Mouse (Mus musculus): ENCODE measurements around the gene Thra. TPM values are rescaled to one million over a fixed set of nuclear protein-coding genes. Genes with fewer than 3 reads are reported as not detected.

The Thra gene
- 9.1 TPM for polyA plus RNA-seq (2017; shearing (Covaris generic))

DNA sequence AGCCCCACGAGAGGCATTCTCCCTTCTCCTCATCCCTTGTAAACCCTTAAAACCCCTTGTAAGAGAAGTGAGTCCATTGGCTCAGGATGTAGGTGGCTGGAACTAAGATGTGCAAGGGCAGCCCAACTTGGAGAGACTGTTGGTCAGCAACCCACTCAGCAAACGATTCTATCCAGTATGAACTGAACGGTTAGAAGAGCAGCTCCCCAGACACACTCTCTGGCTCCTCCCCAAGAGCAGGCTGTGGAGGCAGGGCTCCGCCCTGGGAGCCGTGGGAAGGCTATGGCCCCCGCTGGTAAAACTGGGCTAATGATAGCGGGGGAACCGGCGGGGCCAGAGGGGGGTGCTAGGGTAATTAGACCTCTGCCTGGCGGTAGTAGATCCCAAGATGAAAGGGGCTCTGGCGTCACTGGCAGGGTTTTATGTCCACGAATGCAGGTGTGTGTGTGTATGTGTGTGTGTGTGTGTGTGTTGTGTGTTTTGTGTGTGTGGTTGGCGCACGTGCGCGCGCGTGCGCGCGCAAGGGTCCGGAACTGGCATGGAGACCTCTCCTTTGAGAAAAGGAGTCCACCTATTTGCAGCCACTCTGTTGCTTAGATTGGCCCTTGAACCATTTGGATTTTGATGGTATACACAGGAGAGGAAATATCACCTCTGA is at the start of gene Thra:
Gene Thra (plus strand): TSS at position 246 of the 658 bp plus-strand sequence.

DNA sequence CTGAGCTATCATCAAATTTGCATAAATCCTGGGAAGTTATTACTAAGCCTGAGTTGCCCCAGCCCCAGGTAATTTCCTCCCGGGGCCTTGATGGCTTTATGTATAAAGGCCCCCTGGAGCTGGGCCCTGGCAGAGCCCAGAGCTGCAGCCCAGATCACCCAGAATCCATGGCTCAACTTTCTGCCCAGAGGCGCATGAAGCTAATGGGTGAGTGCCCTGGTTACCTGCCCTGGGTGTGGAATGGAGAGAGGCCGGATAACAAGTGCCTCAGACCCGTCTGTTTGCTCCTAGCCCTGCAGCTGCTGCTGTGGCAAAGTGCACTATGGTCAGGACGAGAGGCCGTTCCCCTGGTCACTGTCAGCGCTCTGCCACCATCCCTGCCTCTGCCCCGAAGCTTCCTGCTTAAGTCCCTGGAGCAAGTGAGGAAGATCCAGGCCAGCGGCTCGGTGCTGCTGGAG is 39.2 kb upstream of the Thra start, which contains the start of gene Csf3:
Gene Csf3 (plus strand): TSS at position 51 of the 458 bp plus-strand sequence.

DNA sequence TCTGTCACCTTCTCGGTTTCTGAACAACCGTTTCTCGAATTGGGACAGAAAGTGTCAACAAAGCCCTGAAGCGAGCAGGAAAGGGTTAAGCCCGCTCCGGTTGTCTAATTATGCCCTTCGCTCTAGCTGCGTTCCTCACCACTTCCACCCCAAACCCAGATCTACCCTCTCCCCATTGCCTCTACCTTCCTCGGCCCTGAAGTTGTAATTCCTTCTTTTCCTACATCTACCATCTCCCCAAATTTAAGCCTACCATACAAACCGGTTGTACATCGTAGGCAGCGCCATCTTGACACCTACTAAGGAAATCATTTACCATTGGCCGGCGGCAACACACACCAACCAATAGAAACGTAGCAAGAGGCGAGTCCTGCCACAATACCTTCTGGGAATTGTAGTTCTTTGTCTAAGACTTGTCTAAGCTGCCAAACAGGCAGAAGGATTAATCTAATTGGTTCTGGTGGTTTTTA is 11.3 kb upstream of the Thra start, which contains the start of gene Med24:
Gene Med24 (minus strand): TSS at position 317 of the 470 bp plus-strand sequence.

DNA sequence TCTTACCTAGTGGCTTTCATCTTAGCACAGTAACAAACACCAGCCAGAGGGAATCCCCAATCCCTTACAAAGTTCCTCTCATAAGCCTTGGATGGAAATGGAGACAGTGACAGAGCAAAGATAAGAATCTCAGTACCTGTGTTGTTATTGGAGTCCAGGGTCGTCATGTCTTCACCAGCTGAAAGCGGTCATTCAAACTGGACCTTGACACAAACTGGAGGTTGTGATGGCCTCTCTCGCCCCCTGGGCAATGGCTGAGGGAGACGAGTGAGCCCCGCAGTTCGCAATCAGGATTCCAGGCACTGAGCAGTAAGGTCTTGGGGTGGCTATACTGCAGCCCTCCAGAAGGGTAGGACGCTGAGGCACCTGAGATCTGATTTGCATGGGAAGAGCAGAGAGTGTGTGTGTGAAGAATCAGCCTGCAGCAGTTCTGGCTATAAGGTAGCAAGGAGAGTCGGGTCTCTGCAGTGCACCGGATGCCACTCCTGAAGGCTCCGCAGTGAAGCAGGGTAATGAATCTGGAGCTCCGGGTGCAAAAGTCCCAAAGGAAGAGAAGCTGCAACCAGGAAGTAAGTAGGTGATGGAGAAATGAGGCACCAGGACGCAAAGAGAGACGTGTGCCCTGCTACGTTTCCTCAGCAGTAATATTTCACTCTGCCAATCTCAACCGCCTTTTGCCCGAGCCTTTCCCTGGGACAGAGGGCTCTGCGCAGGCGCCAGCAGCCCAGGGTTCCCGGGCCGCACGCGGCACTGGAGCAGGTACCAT is 34.3 kb downstream of the Thra start, which contains the start of gene Nr1d1:
Gene Nr1d1 (minus strand): TSS at position 752 of the 766 bp plus-strand sequence.

DNA sequence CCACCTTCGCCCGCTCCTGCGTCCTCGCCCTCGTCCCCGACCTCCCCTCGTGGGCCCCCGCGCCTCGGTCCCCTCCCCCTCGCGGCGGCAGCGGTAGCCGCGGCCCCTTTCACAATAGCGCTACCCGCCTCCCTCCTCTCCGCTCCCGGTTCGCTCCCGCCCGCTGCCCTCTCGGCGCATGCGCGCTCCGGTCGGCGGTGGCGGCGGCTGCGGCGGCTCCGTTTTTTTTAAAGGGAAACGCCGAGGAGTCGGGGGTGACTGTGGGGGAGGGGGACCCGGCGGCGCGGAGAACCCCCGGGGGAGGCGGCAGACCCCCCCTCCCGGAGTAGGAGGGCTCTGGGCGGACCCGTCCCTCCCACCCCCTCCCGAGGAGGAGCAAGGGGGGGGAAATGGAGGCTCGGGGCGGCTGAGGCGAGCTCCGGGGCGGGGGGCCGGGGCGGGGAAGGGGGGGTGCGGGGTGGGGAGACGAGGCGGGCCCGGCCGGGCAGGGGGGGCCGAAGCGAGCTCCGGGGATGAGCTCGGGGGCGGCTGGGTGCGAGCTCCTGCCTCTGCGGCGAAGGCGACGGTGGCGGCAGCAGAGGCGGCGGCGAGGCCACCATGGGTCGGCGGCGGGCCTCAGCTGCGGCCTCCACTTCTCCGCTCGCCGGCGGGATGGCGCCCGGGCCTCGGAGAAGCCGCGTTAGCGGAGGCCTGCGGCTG is 54.7 kb downstream of the Thra start, which contains the start of gene Msl1:
Gene Msl1 (plus strand): TSS at position 502 of the 699 bp plus-strand sequence.

DNA sequence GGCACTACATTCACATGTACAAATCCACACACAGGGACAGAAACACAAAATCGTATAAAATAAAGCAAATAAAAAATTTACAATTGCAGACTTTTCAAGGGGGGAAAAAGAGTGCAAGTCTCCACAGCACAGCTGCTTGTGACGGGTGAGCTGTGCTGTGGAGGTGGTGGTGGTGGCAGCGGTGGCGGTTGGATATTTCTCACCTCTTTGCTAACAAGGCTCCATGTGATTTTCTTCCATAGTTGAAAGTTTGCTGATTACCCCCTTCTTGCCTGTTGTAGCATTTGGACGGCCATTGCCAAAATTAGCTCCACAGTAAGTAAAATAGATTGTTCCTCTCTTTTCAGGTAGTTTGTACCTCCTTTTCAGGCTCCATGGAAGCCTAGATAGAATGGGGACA is 64.2 kb downstream of the Thra start, which contains the start of gene Casc3:
Gene Casc3 (plus strand): TSS at position 301 of the 400 bp plus-strand sequence.

Other genes with a start within 250 kb of the Thra start
- gene Ikzf3, start 194.6 kb upstream of the Thra start, polyA plus RNA-seq (2017; shearing (Covaris generic)), result 94.7 TPM
- gene Zpbp2, start 189.5 kb upstream of the Thra start, polyA plus RNA-seq (2017; shearing (Covaris generic)), result 5.4 TPM
- 58.5 TPM for gene Ormdl3, start 153.3 kb upstream of the Thra start, polyA plus RNA-seq (2017; shearing (Covaris generic))
- gene Lrrc3c, start 142.3 kb upstream of the Thra start, polyA plus RNA-seq (2017; shearing (Covaris generic)), result not detected
- gene Gm12355, start 115.0 kb upstream of the Thra start, polyA plus RNA-seq (2017; shearing (Covaris generic)), result 4.3 TPM
- gene Gsdma3, start 114.3 kb upstream of the Thra start, polyA plus RNA-seq (2017; shearing (Covaris generic)), result not detected
- gene Gsdma2, start 93.9 kb upstream of the Thra start, polyA plus RNA-seq (2017; shearing (Covaris generic)), result not detected
- gene Gsdma, start 76.3 kb upstream of the Thra start, polyA plus RNA-seq (2017; shearing (Covaris generic)), result not detected
- 163 TPM for gene Psmd3, start 58.1 kb upstream of the Thra start, polyA plus RNA-seq (2017; shearing (Covaris generic))
- gene Csf3, start 39.4 kb upstream of the Thra start, polyA plus RNA-seq (2017; shearing (Covaris generic)), result not detected
- 55.5 TPM for gene Med24, start 11.2 kb upstream of the Thra start, polyA plus RNA-seq (2017; shearing (Covaris generic))
- gene Nr1d1, start 34.7 kb downstream of the Thra start, polyA plus RNA-seq (2017; shearing (Covaris generic)), result 4.3 TPM
- gene Msl1, start 54.9 kb downstream of the Thra start, polyA plus RNA-seq (2017; shearing (Covaris generic)), result 22.0 TPM
- 88.8 TPM for gene Casc3, start 64.3 kb downstream of the Thra start, polyA plus RNA-seq (2017; shearing (Covaris generic))
- gene Rapgefl1, start 96.1 kb downstream of the Thra start, polyA plus RNA-seq (2017; shearing (Covaris generic)), result 0.38 TPM
- gene Wipf2, start 123.0 kb downstream of the Thra start, polyA plus RNA-seq (2017; shearing (Covaris generic)), result 3.2 TPM
- gene Cdc6, start 167.2 kb downstream of the Thra start, polyA plus RNA-seq (2017; shearing (Covaris generic)), result 2.5 TPM
- 68.8 TPM for gene Rara, start 187.2 kb downstream of the Thra start, polyA plus RNA-seq (2017; shearing (Covaris generic))
- 0.43 TPM for gene Gjd3, start 242.4 kb downstream of the Thra start, polyA plus RNA-seq (2017; shearing (Covaris generic))

Measured in CD4-positive, CD25-positive, alpha-beta regulatory T cell (primary cell).